Mouse (Mus musculus) brain, embryonic 14.5 days (tissue): ENCODE results near the gene Gpr25.

ENCODE experiments used
- CTCF ChIP-seq: fragments of 200-500 bp; IDR thresholded peaks from 2 replicates; pipeline ENCODE4 v1.5.1; 2012; ENCODE audit warnings: inconsistent platforms, mild to moderate bottlenecking, moderate library complexity, borderline replicate concordance; ENCODE audit not compliant: insufficient read depth, insufficient read length; ENCODE audit errors: extremely low read depth
- POLR2A ChIP-seq: fragments of 200-500 bp; IDR thresholded peaks from 2 replicates; pipeline ENCODE4 v1.6.1; 2012; ENCODE audit warnings: mild to moderate bottlenecking, inconsistent platforms, borderline replicate concordance; ENCODE audit not compliant: poor library complexity, insufficient read depth, insufficient read length, severe bottlenecking; ENCODE audit errors: extremely low read depth

DNA sequence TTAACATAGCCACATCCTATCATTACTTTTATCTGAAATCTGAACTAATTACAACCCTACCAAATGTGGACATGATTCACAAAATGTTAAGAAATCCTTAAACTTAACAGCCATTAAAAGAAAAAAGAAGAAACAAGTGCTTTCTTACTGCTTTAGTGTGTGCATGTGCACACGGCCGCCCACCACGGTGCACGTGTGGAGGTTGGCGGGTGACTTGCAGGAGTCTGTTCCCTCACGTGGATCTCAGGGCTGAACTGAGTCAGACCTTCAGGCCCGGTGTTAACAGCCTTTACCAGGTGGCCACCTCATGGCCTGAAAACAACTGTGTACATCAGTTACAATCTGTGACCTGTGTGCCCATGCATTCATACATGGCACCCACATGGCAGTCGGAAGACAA lies 16.7 kb upstream of the Gpr25 start:
- TF ChIP-seq CTCF (no peak), POLR2A (no peak)
